Mouse (Mus musculus) embryo, embryonic 11 days (tissue): ENCODE measurements around the gene Prl7a1.

Experiments used
- DNase-seq: peaks from one replicate; pipeline ENCODE4 v3.0.0-alpha.2; 2015

The Prl7a1 gene

GRCm38 (mm10) chr13:27642393-27642792 lies at the start of gene Prl7a1:
Gene Prl7a1 (minus strand): TSS chr13:27642493.
- DNase-seq, result no peak

GRCm38 (mm10) chr13:27667936-27668335 lies 25.6 kb upstream of the Prl7a1 start, which contains the start of gene Prl7a2:
Gene Prl7a2 (minus strand): TSS chr13:27668036.
- DNase-seq, result no peak

- no peak for DNase-seq
These were observed 18.5 kb upstream of the Prl7a1 start for GRCm38 (mm10) chr13:27660747-27661146.

GRCm38 (mm10) chr13:27610482-27610881 lies 31.8 kb downstream of the Prl7a1 start, which contains the start of gene Prl7b1:
Gene Prl7b1 (minus strand): TSS chr13:27610582.
- DNase-seq, result no peak
